Mouse (Mus musculus) intestine, embryonic 14.5 days (tissue): ENCODE measurements around the gene Olfr1495. TPM values are rescaled to one million over a fixed set of nuclear protein-coding genes. Genes with fewer than 3 reads are reported as not detected.
"Not testable (repeated sequence)": the region's sequence is repeated elsewhere in the genome, so short reads cannot be mapped to it uniquely, and the experiment has no call there.

Experiments
- ATAC-seq: fragments of 200-750 bp; cut with Nextera tagmentation; replicated peaks from 2 replicates; pipeline ENCODE4 v1.8.0; 2017; ENCODE audit warnings: low read depth, moderate number of reproducible peaks, moderate TSS enrichment, moderate library complexity; ENCODE audit not compliant: low FRiP score, low TSS enrichment
- DNase-seq: peaks from one replicate; pipeline ENCODE4 v3.0.0-alpha.2; 2018; ENCODE audit warnings: low spot score
- H3K27ac ChIP-seq: fragments of 300-500 bp; sonication (generic); 2 replicates; pipeline ENCODE4 v1.5.1; 2014; ENCODE audit warnings: low read depth, mild to moderate bottlenecking, control low read depth
- H3K27me3 ChIP-seq: fragments of 300-500 bp; sonication (generic); replicated peaks from 2 replicates; pipeline ENCODE4 v1.6.1; 2014; ENCODE audit warnings: low read length, control low read depth; ENCODE audit not compliant: control insufficient read depth, insufficient read depth
- H3K36me3 ChIP-seq: fragments of 300-500 bp; sonication (generic); 2 replicates; pipeline ENCODE4 v1.6.1; 2014; ENCODE audit warnings: low read length, control low read depth; ENCODE audit not compliant: control insufficient read depth, insufficient read depth
- H3K4me1 ChIP-seq: fragments of 300-500 bp; sonication (generic); replicated peaks from 2 replicates; pipeline ENCODE4 v1.6.1; 2014; ENCODE audit warnings: low read length, control low read depth, mixed read lengths; ENCODE audit not compliant: control insufficient read depth, insufficient read depth
- H3K4me2 ChIP-seq: fragments of 300-500 bp; sonication (generic); 2 replicates; pipeline ENCODE4 v1.6.1; 2014; ENCODE audit warnings: low read length
- H3K4me3 ChIP-seq: fragments of 300-500 bp; sonication (generic); 2 replicates; pipeline ENCODE4 v1.5.1; 2014; ENCODE audit warnings: low read depth, low read length, control low read depth, mixed read lengths
- H3K9ac ChIP-seq: fragments of 300-500 bp; sonication (generic); 2 replicates; pipeline ENCODE4 v1.6.1; 2014; ENCODE audit warnings: mild to moderate bottlenecking, low read length
- H3K9me3 ChIP-seq: fragments of 300-500 bp; sonication (generic); 2 replicates; pipeline ENCODE4 v1.6.1; 2016; ENCODE audit warnings: low read length, control low read depth; ENCODE audit not compliant: control insufficient read depth
- WGBS: fragments of 180-500 bp; shearing (Covaris S2); extraction: QIAGEN DNeasy Blood & Tissue Kit; methylation state at CpG from one replicate; pipeline ENCODE4 v1.1.7; 2014; 5-methylcytosine and 5-hydroxymethylcytosine counted together
- polyA plus RNA-seq: library from polyadenylated mRNA; unstranded; fragments of >200 nt; fragmentation: Nextera tagmentation; extraction: Ambion mirVana; gene quantifications from 2 replicates; pipeline ENCODE4 v1.2.1, GENCODE M21; 2014

Gene Olfr1495
- not detected in 2 replicates for polyA plus RNA-seq

DNA sequence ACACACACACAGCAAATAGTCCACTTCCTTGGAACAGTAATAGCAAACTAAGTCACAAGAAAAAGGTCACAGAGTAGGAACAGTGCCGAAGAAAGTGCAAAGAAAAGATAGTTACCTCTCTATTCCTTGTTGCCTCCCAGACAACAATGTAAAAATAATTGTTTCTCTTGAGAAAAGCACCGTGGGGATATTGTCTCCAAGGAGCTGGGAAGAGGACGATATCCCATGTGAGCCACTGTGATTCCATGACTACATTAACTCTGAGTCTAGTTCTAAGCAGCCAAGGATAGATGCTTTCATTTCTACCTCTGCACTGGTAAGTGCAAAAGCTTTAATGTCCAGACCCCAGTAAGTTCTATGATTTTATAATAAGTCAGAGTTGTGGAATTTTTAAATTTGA, at the start of gene Olfr1495:
Gene Olfr1495, plus strand, starts transcription at position 301 of the 400 bp plus-strand sequence.
- no peaks in the 10 kb centered on the region for H3K36me3 ChIP-seq
- H3K27ac ChIP-seq: no peak within 1 kb of the TSS
- DNase-seq (no peak), ATAC-seq (no peak)
- H3K4me3 ChIP-seq: no peak within 1 kb of the TSS
- no peaks in the 10 kb centered on the region for H3K27me3 ChIP-seq
- 78% methylated on average over 3 of the region's 3 CpGs for WGBS
- no peaks in the 10 kb centered on the region for H3K4me1 ChIP-seq
- H3K9me3 ChIP-seq: no peaks in the 10 kb centered on the region
- no peak within 1 kb of the TSS for H3K9ac ChIP-seq
- H3K4me2 ChIP-seq: no peak within 1 kb of the TSS

DNA sequence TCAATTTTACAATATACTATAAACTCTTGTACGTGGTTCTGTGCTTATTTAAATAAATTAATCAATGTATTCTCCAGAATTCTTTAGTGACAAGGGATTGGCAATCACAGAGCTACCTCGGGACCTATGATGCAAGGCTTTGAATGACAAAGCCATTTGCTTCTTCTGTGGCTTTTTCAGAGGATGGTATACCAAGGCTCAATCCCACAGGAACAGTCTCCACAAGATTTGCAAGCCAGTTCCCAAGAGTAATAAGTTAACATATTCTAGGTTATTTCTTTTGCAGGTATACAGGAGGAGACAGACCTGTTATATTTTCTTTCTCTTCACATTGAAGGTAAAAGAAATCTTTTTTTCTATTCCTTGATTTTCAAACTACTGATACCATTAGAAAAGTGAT, 41.4 kb upstream of the Olfr1495 start, which contains the start of gene Olfr1493-ps1:
Gene Olfr1493-ps1, plus strand, starts transcription at position 301 of the 400 bp plus-strand sequence.
- Histone ChIP-seq H3K9me3 (no peaks in the 10 kb centered on the region), H3K27me3 (no peaks in the 10 kb centered on the region), H3K9ac (no peak within 1 kb of the TSS), H3K27ac (no peak within 1 kb of the TSS), H3K36me3 (no peaks in the 10 kb centered on the region), H3K4me3 (no peak within 1 kb of the TSS), H3K4me1 (no peaks in the 10 kb centered on the region), H3K4me2 (no peak within 1 kb of the TSS)
- ATAC-seq: no peak
- WGBS: 64% methylated on average over 2 of the region's 2 CpGs
- no peak for DNase-seq

DNA sequence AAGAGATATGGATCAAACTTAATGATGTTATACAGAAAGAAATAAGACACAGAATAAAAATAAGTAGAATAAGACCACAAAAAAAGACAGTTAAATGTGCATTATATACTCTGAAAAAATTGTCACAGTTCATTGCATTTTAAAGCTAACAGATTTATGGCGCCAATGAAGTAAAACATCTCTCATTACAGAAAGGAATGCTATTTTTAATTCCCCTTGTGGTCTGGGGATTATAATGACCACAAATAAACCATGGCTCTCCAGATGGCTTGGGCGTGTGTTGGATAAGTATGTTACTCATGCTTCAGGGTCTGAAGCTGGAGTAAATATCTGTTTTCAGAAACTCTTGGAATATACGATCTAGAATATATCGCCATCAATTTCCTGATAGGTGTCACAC, 25.0 kb upstream of the Olfr1495 start, which contains the start of gene Olfr1494:
Gene Olfr1494, plus strand, starts transcription at position 301 of the 400 bp plus-strand sequence.
- H3K9me3 ChIP-seq: no peaks in the 10 kb centered on the region
- no peaks in the 10 kb centered on the region for H3K4me1 ChIP-seq
- WGBS: 86% methylated on average over 4 of the region's 4 CpGs
- no peak within 1 kb of the TSS for H3K27ac ChIP-seq
- no peaks in the 10 kb centered on the region for H3K36me3 ChIP-seq
- DNase-seq: no peak
- H3K27me3 ChIP-seq: no peaks in the 10 kb centered on the region
- ATAC-seq: no peak
- H3K9ac ChIP-seq: no peak within 1 kb of the TSS
- no peak within 1 kb of the TSS for H3K4me2 ChIP-seq
- H3K4me3 ChIP-seq: no peak within 1 kb of the TSS

DNA sequence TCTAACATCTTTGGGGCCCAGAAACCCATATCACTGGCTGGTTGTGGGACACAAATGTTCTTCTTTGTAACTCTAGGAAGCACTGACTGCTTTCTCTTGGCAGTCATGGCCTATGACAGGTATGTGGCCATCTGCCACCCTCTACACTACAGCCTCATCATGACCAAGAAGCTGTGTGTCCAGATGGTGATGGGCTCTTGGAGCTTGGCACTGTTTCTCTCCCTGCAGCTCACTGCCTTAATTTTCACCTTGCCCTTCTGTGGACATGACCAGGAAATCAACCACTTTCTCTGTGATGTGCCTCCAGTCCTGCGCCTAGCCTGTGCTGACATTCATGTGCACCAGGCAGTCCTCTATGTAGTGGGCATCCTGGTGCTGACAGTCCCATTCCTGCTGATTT, 15.0 kb upstream of the Olfr1495 start:
- ATAC-seq (no peak), DNase-seq (no peak)
- Histone ChIP-seq H3K4me1 (no peaks in the 10 kb centered on the region), H3K9ac (no peak overlapping the region), H3K4me2 (no peak overlapping the region), H3K27me3 (no peaks in the 10 kb centered on the region), H3K9me3 (no peaks in the 10 kb centered on the region), H3K27ac (no peak overlapping the region), H3K36me3 (no peaks in the 10 kb centered on the region), H3K4me3 (no peak overlapping the region)
- WGBS: 88% methylated on average over 1 of the region's 1 CpGs

DNA sequence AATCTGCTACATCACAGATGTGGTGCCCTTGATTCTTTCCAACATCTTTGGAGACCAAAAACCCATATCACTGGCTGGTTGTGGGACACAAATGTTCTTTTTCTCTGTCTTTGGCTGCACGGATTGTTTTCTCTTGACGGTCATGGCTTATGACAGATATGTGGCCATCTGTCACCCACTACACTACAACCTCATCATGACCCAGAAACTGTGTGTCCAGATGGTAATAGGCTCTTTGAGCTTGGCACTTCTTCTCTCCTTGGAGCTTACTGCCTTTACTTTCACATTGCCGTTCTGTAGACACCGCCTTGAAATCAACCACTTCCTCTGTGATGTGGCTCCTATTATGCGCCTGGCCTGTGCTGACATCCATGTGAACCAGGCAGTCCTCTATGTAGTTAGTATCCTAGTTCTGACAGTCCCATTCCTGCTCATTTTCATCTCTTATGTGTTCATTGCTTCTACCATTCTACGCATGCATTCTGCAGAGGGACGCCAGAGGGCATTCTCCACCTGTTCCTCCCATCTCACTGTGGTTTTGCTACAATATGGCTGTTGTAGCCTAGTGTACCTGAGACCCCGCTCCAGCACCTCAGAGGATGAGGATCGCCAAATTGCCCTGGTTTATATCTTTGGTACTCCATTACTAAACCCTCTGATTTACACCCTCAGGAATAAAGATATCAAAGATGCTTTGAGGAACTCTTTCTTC, 4.3 kb downstream of the Olfr1495 start:
- H3K27me3 ChIP-seq: no peaks in the 10 kb centered on the region
- no peak overlapping the region for H3K9ac ChIP-seq
- no peaks in the 10 kb centered on the region for H3K4me1 ChIP-seq
- DNase-seq (no peak), ATAC-seq (no peak)
- no peak overlapping the region for H3K27ac ChIP-seq
- H3K4me3 ChIP-seq: no peak overlapping the region
- H3K4me2 ChIP-seq: no peak overlapping the region
- 88% methylated on average over 9 of the region's 9 CpGs for WGBS
- no peaks in the 10 kb centered on the region for H3K9me3 ChIP-seq
- H3K36me3 ChIP-seq: no peaks in the 10 kb centered on the region

DNA sequence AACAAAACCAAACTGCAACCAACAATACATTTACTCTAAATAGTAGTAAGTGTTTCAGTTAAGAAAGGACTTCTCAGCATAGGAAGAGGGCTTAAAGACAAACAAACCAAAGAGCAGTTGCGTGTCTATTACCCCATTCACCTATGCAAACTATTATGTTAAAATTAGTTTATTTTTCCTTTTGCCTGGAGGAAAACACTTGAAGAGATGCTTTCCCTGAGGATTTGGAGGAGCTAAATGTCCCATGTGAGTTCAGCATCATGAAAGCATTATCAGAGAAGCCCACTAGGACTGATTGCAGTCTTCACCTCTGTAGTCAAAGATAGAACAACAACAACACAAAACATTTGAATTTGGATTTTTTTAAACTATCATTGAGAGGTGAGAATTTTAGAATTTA, 13.2 kb downstream of the Olfr1495 start, which contains the start of gene Olfr1496:
Gene Olfr1496, plus strand, starts transcription at position 301 of the 400 bp plus-strand sequence.
- no peaks in the 10 kb centered on the region for H3K9me3 ChIP-seq
- H3K27ac ChIP-seq: no peak within 1 kb of the TSS
- no peaks in the 10 kb centered on the region for H3K27me3 ChIP-seq
- 93% methylated on average over 1 of the region's 1 CpGs for WGBS
- H3K9ac ChIP-seq: no peak within 1 kb of the TSS
- ATAC-seq: no peak
- no peak within 1 kb of the TSS for H3K4me2 ChIP-seq
- no peak for DNase-seq
- H3K4me1 ChIP-seq: no peaks in the 10 kb centered on the region
- H3K4me3 ChIP-seq: no peak within 1 kb of the TSS
- no peaks in the 10 kb centered on the region for H3K36me3 ChIP-seq

DNA sequence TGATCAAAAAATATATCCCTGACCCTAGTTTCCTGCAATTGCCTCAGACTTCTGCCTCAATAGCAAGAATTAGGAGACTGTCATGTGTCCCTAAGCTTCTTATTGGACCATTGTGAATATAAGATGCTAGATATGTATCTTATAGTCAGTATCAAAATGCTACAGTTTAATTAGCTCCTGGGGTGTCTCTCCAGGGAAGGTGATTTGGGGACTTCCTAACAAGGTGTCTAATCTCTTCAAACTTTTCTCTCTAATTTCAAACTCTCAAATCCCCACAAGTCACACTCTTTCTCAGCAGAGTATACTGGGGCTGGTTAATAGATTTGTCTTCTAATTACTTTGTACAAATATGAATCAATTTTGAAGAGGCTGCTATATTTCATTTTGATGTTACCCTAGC, 33.7 kb downstream of the Olfr1495 start, which contains the start of gene Olfr1497:
Gene Olfr1497, minus strand, starts transcription at position 101 of the 400 bp plus-strand sequence.
- Histone ChIP-seq H3K4me1 (no peaks in the 10 kb centered on the region), H3K27me3 (no peaks in the 10 kb centered on the region), H3K4me3 (no peak within 1 kb of the TSS), H3K9ac (no peak within 1 kb of the TSS), H3K4me2 (no peak within 1 kb of the TSS), H3K36me3 (no peaks in the 10 kb centered on the region), H3K27ac (no peak within 1 kb of the TSS), H3K9me3 (no peaks in the 10 kb centered on the region)
- DNase-seq: no peak
- ATAC-seq: no peak

DNA sequence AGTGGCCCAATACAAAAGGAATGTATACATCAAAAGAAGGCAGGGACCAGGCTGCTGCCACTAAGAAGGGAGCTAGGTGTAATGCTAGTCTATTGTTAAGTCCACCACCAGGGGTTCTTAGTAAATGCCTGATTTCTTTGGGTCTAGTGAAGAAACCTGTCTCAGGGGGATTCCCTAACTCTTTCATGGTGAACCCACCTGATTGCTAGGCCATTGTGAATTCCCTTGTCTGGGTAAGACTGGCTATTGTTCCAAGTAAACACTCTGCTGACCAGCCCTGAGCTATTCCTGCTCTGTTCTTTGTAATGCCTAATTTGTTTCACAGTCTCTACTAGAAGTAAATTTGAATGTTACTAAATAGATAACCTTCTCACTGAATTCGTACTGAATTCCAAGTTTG, 41.1 kb downstream of the Olfr1495 start:
- not testable (repeated sequence) for H3K36me3 ChIP-seq, H3K4me3 ChIP-seq, H3K27ac ChIP-seq, H3K4me2 ChIP-seq, H3K27me3 ChIP-seq, H3K4me1 ChIP-seq, ATAC-seq, DNase-seq, H3K9ac ChIP-seq, H3K9me3 ChIP-seq
- 60% methylated on average over 1 of the region's 1 CpGs for WGBS

DNA sequence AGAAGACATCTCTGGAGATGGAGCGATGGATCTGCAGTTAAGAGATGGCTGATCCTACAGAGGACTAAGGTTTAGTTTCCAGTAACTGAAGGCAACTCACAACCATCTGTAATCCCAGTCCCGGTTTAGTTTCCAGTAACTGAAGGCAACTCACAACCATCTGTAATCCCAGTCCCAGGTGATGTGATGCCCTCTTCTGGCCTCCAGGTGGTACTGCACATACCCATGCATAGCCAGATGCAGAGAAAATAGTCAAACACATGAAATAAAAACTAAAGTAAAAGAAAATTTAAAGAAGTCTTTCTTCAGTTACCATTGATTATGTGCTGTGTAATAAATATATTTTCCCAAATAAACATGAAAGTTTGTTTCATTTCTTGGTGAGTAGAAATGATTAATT, 48.4 kb downstream of the Olfr1495 start:
- ATAC-seq: no peak

More for the DNA sequence above, 48.4 kb downstream of the Olfr1495 start:
- H3K27ac ChIP-seq: no peak overlapping the region
- no peaks in the 10 kb centered on the region for H3K36me3 ChIP-seq
- no peaks in the 10 kb centered on the region for H3K27me3 ChIP-seq
- no peak for DNase-seq
- H3K4me3 ChIP-seq: no peak overlapping the region
- H3K9me3 ChIP-seq: no peaks in the 10 kb centered on the region
- no peaks in the 10 kb centered on the region for H3K4me1 ChIP-seq
- H3K9ac ChIP-seq: no peak overlapping the region
- no peak overlapping the region for H3K4me2 ChIP-seq
- WGBS: 62% methylated on average over 2 of the region's 2 CpGs
